Mouse (Mus musculus) cerebellum, adult 2 months (tissue): Measurements from ENCODE around the gene Gpatch1. TPM values are rescaled to one million over a fixed set of nuclear protein-coding genes. Genes with fewer than 3 reads are reported as not detected.
A peak's percentile ranks its signal among the peaks of the same experiment; 100 is the strongest.

Source experiments
- DNase-seq, 2 experiments: peaks; one replicate each; pipeline ENCODE4 v3.0.0; 2021
- H3K27ac ChIP-seq: fragments of 200-500 bp; 2 replicates; pipeline ENCODE4 v1.5.1; 2012; ENCODE audit warnings: low read length, control low read depth, inconsistent platforms; ENCODE audit not compliant: insufficient read depth
- H3K27me3 ChIP-seq: fragments of 200-500 bp; 2 replicates; pipeline ENCODE4 v1.6.1; 2012; ENCODE audit warnings: inconsistent platforms, mild to moderate bottlenecking, low read length, moderate library complexity; ENCODE audit not compliant: control insufficient read depth, insufficient read depth
- H3K4me1 ChIP-seq: fragments of 200-500 bp; 2 replicates; pipeline ENCODE4 v1.6.1; 2011; ENCODE audit warnings: low read length; ENCODE audit not compliant: control insufficient read depth, insufficient read depth
- H3K4me3 ChIP-seq: fragments of 200-500 bp; replicated peaks from 2 replicates; pipeline ENCODE3; 2011; ENCODE audit warnings: mild to moderate bottlenecking, low read depth, low read length, control low read depth; ENCODE audit not compliant: insufficient read depth
- CTCF ChIP-seq: fragments of 200-500 bp; IDR thresholded peaks from 2 replicates; pipeline ENCODE4 v1.5.1; 2011; ENCODE audit warnings: low read depth, mild to moderate bottlenecking, control low read depth, low read length, moderate library complexity, borderline replicate concordance; ENCODE audit not compliant: insufficient read depth
- POLR2A ChIP-seq: fragments of 200-500 bp; IDR thresholded peaks from 2 replicates; pipeline ENCODE4 v1.6.1; 2011; ENCODE audit warnings: low read length, control low read depth, borderline replicate concordance; ENCODE audit not compliant: insufficient read depth
- WGBS: fragments of 180-500 bp; shearing (Covaris S2); methylation state at CpG from one replicate; pipeline ENCODE4 v1.1.7; 2018; 5-methylcytosine and 5-hydroxymethylcytosine counted together
- polyA plus RNA-seq: library from polyadenylated mRNA; depleted of rRNA; stranded (reverse); fragments of >200 nt; gene quantifications from 2 replicates; pipeline ENCODE4 v1.2.3, GENCODE M21; 2012

Gpatch1 gene
- polyA plus RNA-seq, 1 experiment = 20.2 TPM

- TF ChIP-seq CTCF (no peak), POLR2A (no peak)
- Histone ChIP-seq H3K27ac (no peak overlapping the region), H3K4me3 (no peak overlapping the region), H3K4me1 (no peaks in the 10 kb centered on the region; the same call in 1 of the 2 replicates), H3K27me3 (no peaks in the 10 kb centered on the region)
- 79% methylated on average over 3 of the region's 3 CpGs for WGBS
- DNase-seq = no peak
Measured at GRCm38 (mm10) chr7:35278933-35279332, 39.3 kb downstream of the Gpatch1 start.

- WGBS = 13% methylated on average over 4 of the region's 4 CpGs
- no peak overlapping the region for H3K4me3 ChIP-seq
- H3K27ac ChIP-seq = no peak overlapping the region
- H3K27me3 ChIP-seq = no peaks in the 10 kb centered on the region
- no peak for DNase-seq
- TF ChIP-seq CTCF (no peak), POLR2A (no peak)
- H3K4me1 ChIP-seq = no peaks in the 10 kb centered on the region; the same call in 1 of the 2 replicates
Measured at GRCm38 (mm10) chr7:35277433-35277832, 40.8 kb downstream of the Gpatch1 start.

GRCm38 (mm10) chr7:35269443-35270024 is 48.7 kb downstream of the Gpatch1 start:
- no peaks in the 10 kb centered on the region for H3K27me3 ChIP-seq
- 5% methylated on average over 21 of the region's 21 CpGs for WGBS
- TF ChIP-seq POLR2A (no peak), CTCF (peak; percentile 39; the same call in 1 of the 2 replicates)

GRCm38 (mm10) chr7:35267841-35268240 is 50.4 kb downstream of the Gpatch1 start:
- Histone ChIP-seq H3K4me1 (no peaks in the 10 kb centered on the region), H3K27ac (no peak overlapping the region), H3K27me3 (no peaks in the 10 kb centered on the region), H3K4me3 (no peak overlapping the region)
- no peak for DNase-seq
- no peak for TF ChIP-seq POLR2A
- no peak for TF ChIP-seq CTCF
- 62% methylated on average over 5 of the region's 5 CpGs for WGBS

More at GRCm38 (mm10) chr7:35269443-35270024, 48.7 kb downstream of the Gpatch1 start:
- DNase-seq = peak; percentile 14 to 20
- no peaks in the 10 kb centered on the region for H3K4me1 ChIP-seq
- H3K27ac ChIP-seq = no peak overlapping the region
- H3K4me3 ChIP-seq = peak overlapping the region; percentile 43

GRCm38 (mm10) chr7:35266666-35267065 is 51.6 kb downstream of the Gpatch1 start:
- Histone ChIP-seq H3K27me3 (no peaks in the 10 kb centered on the region), H3K27ac (no peak overlapping the region), H3K4me1 (no peaks in the 10 kb centered on the region), H3K4me3 (no peak overlapping the region)
- no peak for DNase-seq
- WGBS = 71% methylated on average over 4 of the region's 4 CpGs
- TF ChIP-seq CTCF (peak; percentile 23; the same call in 1 of the 2 replicates), POLR2A (no peak)

GRCm38 (mm10) chr7:35264746-35265145 is 53.5 kb downstream of the Gpatch1 start:
- H3K27me3 ChIP-seq = no peaks in the 10 kb centered on the region
- peak; percentile 49 to 58 for DNase-seq
- whole genome bisulfite sequencing = 14% methylated on average over 7 of the region's 7 CpGs
- peak; percentile 64 for TF ChIP-seq CTCF
- TF ChIP-seq POLR2A = no peak
- no peak overlapping the region for H3K27ac ChIP-seq
- H3K4me3 ChIP-seq = no peak overlapping the region
- H3K4me1 ChIP-seq = no peaks in the 10 kb centered on the region

GRCm38 (mm10) chr7:35263595-35264489 is 54.4 kb downstream of the Gpatch1 start:
- WGBS = 83% methylated on average over 15 of the region's 15 CpGs
- Histone ChIP-seq H3K4me3 (no peak overlapping the region), H3K27me3 (no peaks in the 10 kb centered on the region), H3K4me1 (no peaks in the 10 kb centered on the region), H3K27ac (no peak overlapping the region)
- no peak for DNase-seq
- TF ChIP-seq CTCF (no peak), POLR2A (no peak)

GRCm38 (mm10) chr7:35259384-35259783 is 58.9 kb downstream of the Gpatch1 start:
- no peak for DNase-seq
- Histone ChIP-seq H3K27ac (no peak overlapping the region), H3K27me3 (no peaks in the 10 kb centered on the region), H3K4me3 (no peak overlapping the region), H3K4me1 (no peaks in the 10 kb centered on the region)
- WGBS = 82% methylated on average over 8 of the region's 8 CpGs
- TF ChIP-seq CTCF (peak; percentile 20; the same call in 1 of the 2 replicates), POLR2A (no peak)

GRCm38 (mm10) chr7:35258294-35258693 is 59.9 kb downstream of the Gpatch1 start:
- no peaks in the 10 kb centered on the region for H3K4me1 ChIP-seq
- no peaks in the 10 kb centered on the region for H3K27me3 ChIP-seq
- no peak overlapping the region for H3K4me3 ChIP-seq
- no peak for DNase-seq
- 6% methylated on average over 7 of the region's 7 CpGs for WGBS
- no peak overlapping the region for H3K27ac ChIP-seq
- no peak for TF ChIP-seq POLR2A
- no peak for TF ChIP-seq CTCF
